Comparison of ENCODE assay signal across 14 mouse cellular contexts in the genomic region with DNA sequence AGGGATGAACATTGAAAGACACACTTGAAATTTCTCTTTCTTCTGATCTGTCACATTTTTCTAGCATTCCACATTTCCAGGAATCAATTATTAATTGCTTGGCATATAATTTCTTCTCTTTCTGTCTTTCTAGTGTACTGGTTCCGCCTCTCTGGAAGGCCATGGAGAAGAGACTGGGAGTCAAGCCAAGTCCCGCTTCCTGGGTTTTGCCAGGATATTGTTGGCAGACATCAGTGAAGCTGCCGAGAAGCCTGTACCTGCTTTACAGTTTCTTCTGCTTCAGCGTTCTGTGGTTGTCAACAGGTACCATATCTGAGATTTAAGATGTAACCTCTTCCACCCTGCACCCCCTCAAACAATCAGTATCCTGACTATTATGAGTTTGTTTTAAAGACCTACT. TPM values are rescaled to one million over a fixed set of nuclear protein-coding genes. Genes with fewer than 3 reads are reported as not detected.
DNase-seq lines count a peak whose midpoint lies in the region; ATAC-seq and TF ChIP-seq lines count a peak whose summit lies in the region.
"Had no signal": no experiment of that assay in that cellular context is flagged by ENCODE, and none has a peak within 500 bp of the region (broad histone marks: within the 10 kb centered on the region; RNA-seq: fewer than 3 reads in every experiment).

No protein-coding gene starts in this region.

- 41% methylated on average over 4 of the region's 4 CpGs for WGBS in stomach, postnatal 0 days
- 38% methylated on average over 4 of the region's 4 CpGs for WGBS in forebrain, postnatal 0 days

- no peaks in the 10 kb centered on the region for H3K27me3 ChIP-seq in stomach, postnatal 0 days (ENCODE audit: control insufficient read depth, insufficient read depth, low read length)
- H3K27me3 ChIP-seq in forebrain, postnatal 0 days (ENCODE audit: insufficient read depth, low read length): no peaks in the 10 kb centered on the region

- H3K36me3 ChIP-seq in stomach, postnatal 0 days (ENCODE audit: control insufficient read depth, insufficient read depth, low read length): peaks cover 4% of the 10 kb centered on the region; the same call in 1 of the 2 replicates
- H3K36me3 ChIP-seq in forebrain, postnatal 0 days (ENCODE audit: insufficient read depth): peaks cover 9% of the 10 kb centered on the region; the same call in 1 of the 2 replicates

- H3K9me3 ChIP-seq in stomach, postnatal 0 days (ENCODE audit: control insufficient read depth, low read length): no peaks in the 10 kb centered on the region
- no peaks in the 10 kb centered on the region for H3K9me3 ChIP-seq in forebrain, postnatal 0 days (ENCODE audit: low read length)

- H3K4me1 ChIP-seq in stomach, postnatal 0 days (replicated peaks; ENCODE audit: control insufficient read depth, insufficient read depth): peaks cover 6% of the 10 kb centered on the region; the same call in 1 of the 2 replicates
- peaks cover 8% of the 10 kb centered on the region; the same call in 1 of the 2 replicates for H3K4me1 ChIP-seq in forebrain, postnatal 0 days (ENCODE audit: insufficient read depth)

- ATAC-seq in stomach, postnatal 0 days (ENCODE audit: low FRiP score, low TSS enrichment): no peak
- no peak for ATAC-seq in forebrain, postnatal 0 days
- ATAC-seq: midbrain, embryonic 16.5 days had no signal

- H3K4me2 ChIP-seq in stomach, postnatal 0 days (replicated peaks; ENCODE audit: low read depth): no peak overlapping the region
- H3K4me2 ChIP-seq in forebrain, postnatal 0 days (ENCODE audit: low read depth): no peak overlapping the region

- no peak overlapping the region for H3K9ac ChIP-seq in stomach, postnatal 0 days (ENCODE audit: low read length)
- no peak overlapping the region for H3K9ac ChIP-seq in forebrain, postnatal 0 days

- no peak for TF ChIP-seq EP300 in stomach, postnatal 0 days (optimal IDR thresholded peaks at IDR 0.05)

- no peak overlapping the region for H3K4me3 ChIP-seq in stomach, postnatal 0 days (ENCODE audit: low read depth, low read length)
- no peak overlapping the region for H3K4me3 ChIP-seq in forebrain, postnatal 0 days (ENCODE audit: low read depth, low read length)
- H3K4me3 ChIP-seq: left cerebral cortex, adult 2 months had no signal

- peak; percentile 38 to 79 for DNase-seq in adrenal gland, adult (ENCODE audit: inconsistent age in 2 of 2, low spot score in 1 of 2)
- DNase-seq in adrenal gland, adult 18-20 months (ENCODE audit: low spot score in 2 of 2): no peak
- DNase-seq in kidney, adult 18-20 months: peak; percentile 65
- no peak for DNase-seq in kidney, postnatal 4 days
- DNase-seq in urinary bladder, postnatal 14 days (ENCODE audit: low spot score): peak; percentile 36
- no peak for DNase-seq in urinary bladder, postnatal 10 days (ENCODE audit: low spot score)
- peak; percentile 51 for DNase-seq in stomach, postnatal 0 days (ENCODE audit: low spot score)
- DNase-seq in forebrain, postnatal 0 days: no peak

- TF ChIP-seq CTCF in stomach, postnatal 0 days (IDR thresholded peaks at IDR 0.05; ENCODE audit: low read depth): no peak
- TF ChIP-seq CTCF in forebrain, postnatal 0 days (IDR thresholded peaks at IDR 0.05; ENCODE audit: low read depth): no peak

- H3K27ac ChIP-seq in stomach, postnatal 0 days (replicated peaks): no peak overlapping the region
- H3K27ac ChIP-seq in forebrain, postnatal 0 days (ENCODE audit: low read depth, low read length): no peak overlapping the region
- H3K27ac ChIP-seq: left cerebral cortex, adult 2 months had no signal

RNA-seq across cellular contexts. Expression of gene AU040320, which starts 3.4 kb away (rescaled TPM):
- total RNA-seq in adrenal gland, adult 18-20 months (2021): 10 to 100 TPM; 33.9 to 39.0 TPM
- polyA plus RNA-seq in stomach, postnatal 0 days (2015; fragmentation: Nextera tagmentation; extraction: Ambion mirVana): 18.2 and 20.2 TPM in 2 replicates
- total RNA-seq in forebrain, postnatal 0 days (2014; rRNA removed): 33.4 and 35.7 TPM in 2 replicates
- 27.4 and 33.5 TPM in 2 replicates for polyA plus RNA-seq in forebrain, postnatal 0 days (2015; fragmentation: Nextera tagmentation; extraction: Ambion mirVana)

RNA-seq across cellular contexts. Expression of gene Ncdn, which starts 3.5 kb away (rescaled TPM):
- total RNA-seq in adrenal gland, adult 18-20 months (2021): 10 to 100 TPM; 32.6 to 34.3 TPM
- polyA plus RNA-seq in stomach, postnatal 0 days (2015; fragmentation: Nextera tagmentation; extraction: Ambion mirVana): 13.4 and 14.5 TPM in 2 replicates
- 308 and 339 TPM in 2 replicates for total RNA-seq in forebrain, postnatal 0 days (2014; rRNA removed)
- 205 and 223 TPM in 2 replicates for polyA plus RNA-seq in forebrain, postnatal 0 days (2015; fragmentation: Nextera tagmentation; extraction: Ambion mirVana)

RNA-seq across cellular contexts. Expression of gene Tfap2e, which starts 20.7 kb away (rescaled TPM):
- total RNA-seq in adrenal gland, adult 18-20 months (2021): not detected
- 0.80 and 1.0 TPM in 2 replicates for polyA plus RNA-seq in stomach, postnatal 0 days (2015; fragmentation: Nextera tagmentation; extraction: Ambion mirVana)
- total RNA-seq in forebrain, postnatal 0 days (2014; rRNA removed): 1.1 TPM in 2 replicates
- polyA plus RNA-seq in forebrain, postnatal 0 days (2015; fragmentation: Nextera tagmentation; extraction: Ambion mirVana): 0.86 and 0.93 TPM in 2 replicates
- total RNA-seq: gastrocnemius, postnatal 4 days; hematopoietic stem cell, adult 5-6 weeks; left cerebral cortex, adult 2 months; MEL had no signal
- polyA plus RNA-seq: stomach, embryonic 14.5 days had no signal

Comparison
In these comparisons a context has a peak if more than half of its experiments do, and no peak if none do; other contexts are left out.
1. DNase-seq: peak in adrenal gland, adult (2 of 2), kidney, adult 18-20 months (single experiment), urinary bladder, postnatal 14 days (single experiment) and stomach, postnatal 0 days (single experiment); none in adrenal gland, adult 18-20 months (0 of 2), kidney, postnatal 4 days (0 of 2), urinary bladder, postnatal 10 days (single experiment) and forebrain, postnatal 0 days (single experiment).